Mouse (Mus musculus) megakaryocyte progenitor cell, adult 5-6 weeks (primary cell): ENCODE results near the gene Gm10322. TPM values are rescaled to one million over a fixed set of nuclear protein-coding genes. Genes with fewer than 3 reads are reported as not detected.

Experiments
- ATAC-seq: replicated peaks from 2 replicates; pipeline ENCODE4 v1.8.0; 2016; ENCODE audit warnings: mild to moderate bottlenecking, moderate TSS enrichment, inconsistent platforms; ENCODE audit not compliant: poor library complexity
- total RNA-seq, 2 experiments: library from RNA; stranded (forward) in 1 of 2; stranded (reverse) in 1 of 2; fragments of 157-497, 149-512 nt in 1 of 2; fragments of 200-1000 nt in 1 of 2; gene quantifications; 2 replicates each; pipeline versions ENCODE4 v1.2.3 to v1.2.4; 2015 to 2017

Gm10322 gene
- total RNA-seq (2015) (not detected in 2 replicates), total RNA-seq (2017) (not detected in 2 replicates)

DNA sequence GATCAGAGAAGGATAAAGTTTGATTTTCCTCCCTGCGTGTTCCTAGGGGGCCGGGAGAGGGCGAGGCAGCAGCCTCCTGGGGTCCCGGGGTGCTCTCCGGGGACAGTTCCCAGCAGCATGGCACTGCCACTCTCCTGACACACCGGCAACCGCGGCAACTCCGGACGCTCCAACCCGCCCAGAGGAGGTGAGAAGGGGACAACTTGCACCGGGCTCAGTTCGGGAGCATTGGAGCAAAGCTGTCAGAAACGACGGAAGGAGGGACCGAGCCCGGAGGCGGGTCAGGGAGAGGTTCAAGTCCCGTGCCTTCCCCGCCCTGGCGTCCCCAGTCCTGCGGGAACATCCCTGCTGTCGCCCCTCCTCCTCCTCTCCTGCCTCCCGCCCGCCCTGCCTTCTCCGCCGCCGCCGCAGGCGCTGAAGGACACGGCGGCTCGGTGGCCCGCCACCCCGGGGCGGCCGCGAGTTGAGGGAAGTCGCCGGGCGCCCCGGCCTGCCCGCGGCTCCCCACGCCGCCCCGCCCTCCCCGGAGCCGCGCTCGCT is at the start of gene Gm10322:
Gene Gm10322 (plus strand): TSS at position 83 of the 540 bp plus-strand sequence.
- peak; percentile 38 for ATAC-seq

DNA sequence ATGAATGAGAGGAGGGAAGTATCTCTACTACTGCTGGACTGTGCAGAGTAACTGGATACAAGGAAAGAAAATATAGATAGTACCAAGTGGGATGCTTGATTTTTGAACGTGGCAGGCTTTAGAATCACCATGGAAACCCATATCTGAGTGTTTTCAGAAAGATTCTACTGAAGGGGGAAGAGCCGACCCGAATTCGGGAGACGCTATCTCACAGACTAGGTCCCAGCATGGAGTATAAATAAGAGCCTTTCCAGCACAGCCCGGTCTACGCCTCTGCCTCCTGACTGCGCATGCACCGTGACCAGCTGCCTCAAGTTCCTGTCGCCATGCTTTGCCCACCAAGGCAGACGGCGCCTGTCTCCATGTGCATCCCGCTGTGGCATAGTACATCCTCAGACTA is 48.9 kb upstream of the Gm10322 start:
- ATAC-seq = no peak

DNA sequence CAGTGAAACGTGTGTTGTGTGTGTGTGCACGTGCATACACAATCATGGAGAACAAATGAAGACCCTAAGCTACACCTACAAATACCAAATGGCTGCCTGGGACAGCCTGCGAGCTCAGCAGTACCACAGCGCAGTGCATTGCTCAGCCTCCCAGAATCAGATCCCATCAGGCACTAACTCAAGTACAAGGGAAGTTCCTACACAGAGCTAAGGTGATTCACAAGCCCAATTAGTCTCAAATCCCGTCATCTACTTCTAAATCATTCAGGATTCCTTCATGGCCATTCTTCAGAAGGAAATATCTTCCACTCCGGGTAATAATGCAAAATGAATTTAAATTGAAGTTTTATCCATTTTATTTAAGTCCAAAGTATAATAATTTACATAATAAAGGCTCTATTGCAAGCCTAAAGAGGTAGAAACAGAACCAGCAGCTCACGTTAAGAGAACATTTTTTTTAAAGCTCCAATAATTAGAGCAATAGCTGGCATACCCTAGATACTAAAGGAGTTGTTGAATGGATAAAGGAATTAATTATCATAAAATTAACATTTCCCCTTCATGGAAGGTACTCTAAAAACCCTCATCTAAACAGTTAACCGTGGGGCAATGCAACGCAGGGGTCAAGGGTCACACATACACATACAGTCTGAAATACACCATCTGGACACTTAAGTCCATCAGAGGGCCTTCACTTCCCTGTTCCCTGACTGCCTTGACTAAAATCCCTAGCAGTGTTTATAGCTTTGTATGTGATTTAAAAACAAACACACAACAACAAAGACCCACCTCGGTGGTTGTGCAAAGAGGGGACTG is 47.0 kb upstream of the Gm10322 start:
- ATAC-seq = no peak

DNA sequence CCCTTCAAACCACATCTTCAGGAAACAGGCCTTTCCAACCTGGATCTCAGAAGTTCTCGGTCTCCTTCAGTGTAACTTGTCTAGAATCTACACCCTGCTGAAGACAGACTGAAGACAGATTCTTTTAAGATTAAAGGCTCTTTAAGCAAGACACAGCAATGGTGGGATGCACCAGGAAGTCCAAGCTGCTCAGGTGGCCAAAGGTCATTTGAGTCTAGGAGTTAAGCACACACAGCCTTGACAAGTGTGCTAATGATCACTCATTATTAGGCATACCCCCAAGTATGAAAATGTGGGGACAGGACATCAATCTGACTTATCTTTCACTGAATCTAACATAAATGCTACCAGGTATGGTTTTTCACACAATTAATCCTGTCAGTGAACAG is 46.4 kb upstream of the Gm10322 start:
- no peak for ATAC-seq

DNA sequence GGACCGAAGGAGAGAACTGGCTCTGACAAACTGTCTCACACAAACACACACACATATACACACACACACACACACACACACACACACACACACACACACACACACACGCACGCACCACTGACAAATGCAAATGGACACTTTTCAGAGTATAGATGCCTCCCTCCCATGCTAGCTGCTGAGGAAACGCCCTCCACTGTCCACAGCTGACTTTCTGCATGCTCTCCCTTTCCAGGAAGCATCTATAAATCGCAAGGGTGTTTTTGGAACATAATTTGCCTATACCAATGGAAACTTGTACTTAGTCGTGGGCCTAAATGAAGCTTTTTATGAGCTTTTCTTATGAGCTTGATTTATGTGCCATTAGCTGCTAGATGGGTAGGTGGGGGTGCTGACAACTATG is 45.5 kb upstream of the Gm10322 start:
- peak; percentile 35; the same call in 1 of the 2 replicates for ATAC-seq

GRCm38 (mm10) chr10:59570780-59571179 is 45.1 kb upstream of the Gm10322 start:
- ATAC-seq = peak; percentile 51; the same call in 1 of the 2 replicates

DNA sequence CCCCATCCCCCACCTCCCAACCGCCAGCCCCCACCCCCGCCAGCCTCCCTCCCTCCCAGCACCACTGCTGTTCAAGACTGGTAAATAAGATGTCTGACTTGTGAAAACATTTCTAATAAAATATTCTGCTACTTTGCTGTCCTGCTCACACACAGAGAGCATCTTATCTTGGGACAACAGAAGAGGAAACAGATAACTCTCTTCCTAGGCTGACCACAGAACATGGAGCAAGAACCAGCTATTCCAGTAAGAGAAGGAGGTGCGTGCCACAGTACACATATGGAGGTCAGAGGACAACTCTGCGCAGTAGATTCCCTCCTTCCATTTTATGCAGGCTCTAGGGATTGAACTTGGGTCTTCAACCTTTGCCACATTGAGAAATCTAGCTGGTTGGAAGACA is 44.6 kb upstream of the Gm10322 start:
- peak; percentile 91 for ATAC-seq

DNA sequence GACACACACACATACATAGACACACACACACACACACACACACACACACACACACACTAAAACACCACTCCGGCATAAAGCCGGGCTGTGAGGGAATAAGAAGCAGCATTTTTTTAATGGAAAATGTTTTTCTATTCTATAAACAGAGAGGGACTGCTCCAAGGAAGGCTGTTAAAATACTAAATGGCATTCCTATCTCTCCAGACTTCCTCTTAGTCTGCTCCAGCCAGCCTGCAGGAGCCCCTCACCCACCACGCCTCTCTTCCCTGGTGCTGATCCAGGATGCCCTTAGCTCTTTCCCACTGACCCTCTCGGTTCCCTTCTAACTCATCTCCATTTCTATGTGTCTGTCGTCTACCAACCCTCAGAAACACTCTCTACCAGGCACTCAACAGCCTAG is 43.9 kb upstream of the Gm10322 start:
- ATAC-seq = no peak

GRCm38 (mm10) chr10:59576305-59576704 is 39.6 kb upstream of the Gm10322 start:
- no peak for ATAC-seq

DNA sequence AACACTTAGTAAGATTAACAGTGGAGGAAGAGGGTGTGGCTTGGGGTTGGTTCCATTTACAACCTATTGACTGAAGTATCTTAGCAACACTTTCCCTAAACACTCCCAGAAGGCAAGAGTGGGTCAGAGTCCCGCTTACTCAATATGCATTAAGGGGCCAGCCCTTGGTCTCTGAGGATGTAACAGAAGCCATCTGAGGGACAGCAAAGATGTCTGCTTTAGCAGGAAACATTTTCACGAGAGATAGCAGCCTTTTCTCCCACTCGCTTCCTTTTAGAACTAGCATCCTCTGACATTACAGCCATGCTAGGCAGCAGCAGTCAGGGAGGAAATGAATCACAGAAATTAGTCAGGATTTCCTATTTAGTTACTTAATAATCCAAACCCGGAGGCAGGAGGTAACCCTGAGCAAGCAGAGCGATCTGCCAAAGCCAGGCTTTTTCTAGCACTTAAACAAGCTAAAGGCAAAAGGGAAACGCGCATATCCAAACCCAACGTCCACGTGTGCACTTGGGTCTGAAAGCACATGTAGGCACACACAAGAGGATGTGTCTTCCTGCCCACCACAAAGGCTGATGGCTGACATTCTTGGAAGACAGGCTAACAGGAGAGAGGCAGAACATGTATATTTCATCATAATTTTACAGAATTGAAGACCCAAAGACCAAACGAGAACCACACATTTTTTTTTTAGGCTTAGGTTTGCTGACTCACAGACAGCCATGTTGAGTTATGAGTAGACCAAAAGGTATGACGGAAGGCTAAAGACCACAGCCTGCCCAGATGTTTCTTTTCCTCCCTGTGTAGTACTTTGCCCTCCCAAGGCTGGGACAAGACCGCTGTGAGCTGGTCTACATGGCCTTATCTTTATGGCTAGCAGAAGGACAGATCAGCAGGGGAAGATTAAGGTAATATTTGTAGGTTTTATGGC is 37.7 kb upstream of the Gm10322 start:
- peak; percentile 78 for ATAC-seq

DNA sequence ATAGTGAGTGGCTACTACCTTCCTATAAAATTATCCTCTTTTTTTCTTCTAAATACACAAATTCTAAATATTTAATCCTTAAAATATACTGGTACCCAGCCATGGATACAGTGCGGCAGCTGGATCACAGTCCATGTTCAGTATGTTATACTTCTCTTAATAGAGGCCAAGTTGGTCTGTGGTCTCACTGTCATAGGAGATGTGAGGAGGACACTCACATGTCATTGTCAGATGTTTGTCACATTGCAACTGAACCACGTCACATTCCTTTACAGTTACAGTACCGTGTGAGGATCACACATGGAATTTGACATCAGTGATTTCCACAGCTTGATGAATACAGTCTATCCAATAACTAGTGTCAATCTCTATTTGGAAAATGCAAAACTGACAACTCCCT is 36.2 kb upstream of the Gm10322 start:
- no peak for ATAC-seq

DNA sequence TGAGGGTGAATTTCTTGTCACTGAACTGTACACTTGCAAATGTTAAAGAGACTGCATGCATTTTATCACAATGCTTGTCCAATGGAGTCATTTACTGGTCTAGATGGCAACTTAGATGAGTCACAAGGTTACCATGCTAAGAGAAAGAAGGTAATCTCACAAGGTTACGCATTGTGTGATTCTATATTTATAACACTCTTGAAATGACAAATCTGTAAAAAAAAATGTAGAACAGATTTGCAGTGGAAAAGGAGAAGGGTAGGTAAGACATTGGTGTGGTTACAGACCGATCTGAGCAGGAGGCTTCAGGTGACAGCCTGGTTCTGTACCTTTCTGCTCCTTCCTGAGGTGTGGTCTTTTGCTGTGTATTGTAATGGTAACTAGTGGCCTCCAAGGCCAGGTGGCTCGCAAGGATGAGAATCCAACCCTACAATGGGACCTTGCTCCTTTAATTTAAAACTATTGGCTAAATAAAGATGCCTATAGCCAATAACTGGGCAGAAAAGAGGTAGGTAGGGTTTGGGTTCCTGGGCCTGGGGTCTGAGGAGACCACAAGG is 35.2 kb upstream of the Gm10322 start:
- no peak for ATAC-seq

GRCm38 (mm10) chr10:59581826-59582543 is 33.9 kb upstream of the Gm10322 start:
- peak; percentile 47 for ATAC-seq

DNA sequence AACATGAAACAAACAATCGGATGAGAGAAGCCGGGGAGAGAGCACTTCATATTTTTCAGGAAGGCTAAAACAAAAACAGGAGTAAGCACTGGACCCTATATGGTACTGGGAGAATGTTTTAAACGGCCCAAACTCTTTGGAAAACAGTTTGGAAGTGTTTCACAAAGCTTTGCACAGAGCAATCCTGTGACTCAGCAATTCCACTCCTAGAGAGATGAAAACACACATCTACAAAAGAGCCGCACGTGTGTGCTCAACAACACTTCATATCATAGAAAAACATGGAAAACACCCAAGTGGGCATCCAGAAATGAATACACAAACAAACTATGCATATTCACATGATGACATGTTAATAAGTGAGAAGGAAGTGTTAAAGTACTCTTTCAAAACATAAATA is 30.2 kb upstream of the Gm10322 start:
- ATAC-seq = no peak

DNA sequence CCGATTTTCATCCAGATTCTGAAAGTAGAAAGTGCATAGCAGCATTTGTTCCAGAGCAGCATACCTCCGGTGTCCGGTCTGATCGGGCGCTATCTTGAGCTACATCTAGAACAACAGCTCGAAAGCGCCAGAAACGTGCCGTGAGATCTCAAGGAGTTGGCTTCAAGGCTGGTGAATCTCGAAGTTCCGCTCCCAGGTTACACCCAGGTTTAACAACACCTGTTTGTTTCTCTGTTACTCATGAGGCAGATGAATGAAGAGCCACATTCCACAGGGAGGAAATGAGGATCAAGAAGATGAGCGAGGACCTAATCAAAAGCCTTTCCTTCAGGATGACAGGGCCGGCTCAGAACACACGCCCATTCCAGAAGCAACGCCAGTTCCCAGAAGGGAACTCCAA is 29.0 kb upstream of the Gm10322 start:
- ATAC-seq = no peak

- ATAC-seq = no peak
Observed at GRCm38 (mm10) chr10:59588135-59588534, 27.7 kb upstream of the Gm10322 start.

DNA sequence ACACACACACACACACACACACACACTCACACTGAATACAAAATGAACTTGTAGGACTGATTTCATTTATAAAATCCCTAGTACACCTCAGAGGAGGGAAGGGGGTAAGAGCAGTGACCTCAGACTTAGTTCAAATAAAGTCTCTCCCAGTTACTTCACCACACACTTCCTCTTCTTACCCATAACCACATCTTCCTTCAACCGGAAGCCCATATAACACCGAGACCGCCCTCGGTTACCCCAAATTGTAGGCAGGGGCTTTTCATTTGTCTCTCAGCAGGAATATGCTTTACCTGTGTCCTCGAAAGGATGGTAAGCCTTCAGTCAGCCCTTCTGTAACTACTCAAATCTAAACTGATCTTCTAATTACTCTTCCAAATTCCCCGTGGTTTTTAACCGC is 26.4 kb upstream of the Gm10322 start:
- peak; percentile 85 for ATAC-seq

DNA sequence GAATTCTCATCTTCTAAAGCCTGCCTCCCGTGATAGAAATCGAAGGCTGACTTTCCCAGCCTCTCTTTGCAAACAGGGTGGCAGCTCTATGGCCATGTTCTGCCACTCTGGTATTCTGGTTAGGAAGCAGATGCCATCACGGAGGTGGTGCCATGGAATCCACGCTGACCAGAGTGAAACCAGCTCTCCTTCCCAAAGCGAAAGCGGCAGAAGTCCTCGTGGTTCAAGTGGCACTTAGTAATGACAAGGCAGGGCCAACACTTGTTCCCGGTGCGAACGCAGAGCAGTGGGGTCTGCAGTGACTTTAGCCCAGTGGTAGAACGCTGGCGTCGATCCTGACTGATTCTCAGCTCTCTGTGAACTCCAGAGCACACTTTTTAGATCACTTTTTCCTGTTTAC is 26.0 kb upstream of the Gm10322 start:
- ATAC-seq = peak; percentile 59

GRCm38 (mm10) chr10:59590606-59591005 is 25.3 kb upstream of the Gm10322 start:
- ATAC-seq = no peak

DNA sequence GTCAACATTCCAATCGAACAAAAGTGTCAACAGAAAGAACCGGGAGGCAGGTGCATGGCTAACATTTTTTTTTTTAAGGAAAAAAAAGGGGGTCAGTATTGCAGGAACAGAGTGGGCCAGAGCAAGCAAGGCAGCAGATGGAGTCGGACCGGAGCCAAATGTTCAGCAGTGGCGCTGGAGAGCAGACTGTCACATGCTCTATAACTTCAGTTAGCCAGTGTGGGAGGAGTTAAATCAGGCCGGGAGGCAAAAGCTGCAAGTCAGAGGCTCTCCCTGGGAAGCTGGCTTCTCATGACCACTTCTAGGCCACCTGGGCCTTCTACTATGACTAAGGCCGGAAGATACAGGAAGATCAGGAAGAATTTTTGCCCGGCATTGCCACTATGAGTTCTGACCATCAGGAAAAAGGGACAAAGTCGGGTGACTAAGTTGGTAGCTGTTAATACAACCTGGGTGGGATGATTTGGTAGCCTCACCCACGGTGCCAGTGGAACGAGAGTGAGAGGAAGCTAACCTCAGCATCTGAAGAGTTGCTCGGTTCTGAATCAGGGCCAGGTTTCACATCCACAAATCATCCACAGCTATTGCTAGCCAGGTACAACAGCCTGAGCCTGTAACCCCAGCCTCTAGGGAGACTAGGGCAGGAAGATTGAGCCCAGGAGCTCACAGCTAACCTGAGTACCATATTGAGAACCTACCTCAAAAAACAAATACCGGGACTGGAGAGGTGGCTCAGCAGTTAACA is 21.9 kb upstream of the Gm10322 start:
- peak; percentile 72 for ATAC-seq
